Mouse (Mus musculus): Measurements from ENCODE around the gene Scaf4.

Scaf4 gene

GRCm38 (mm10) chr16:90202140-90202539, 82.2 kb downstream of the Scaf4 start:
- no peak for DNase-seq (ENCODE audit: low spot score in 2 of 2)

- DNase-seq (ENCODE audit: low spot score in 2 of 2) = no peak
Observed at GRCm38 (mm10) chr16:90199174-90199573, 85.1 kb downstream of the Scaf4 start.

DNA sequence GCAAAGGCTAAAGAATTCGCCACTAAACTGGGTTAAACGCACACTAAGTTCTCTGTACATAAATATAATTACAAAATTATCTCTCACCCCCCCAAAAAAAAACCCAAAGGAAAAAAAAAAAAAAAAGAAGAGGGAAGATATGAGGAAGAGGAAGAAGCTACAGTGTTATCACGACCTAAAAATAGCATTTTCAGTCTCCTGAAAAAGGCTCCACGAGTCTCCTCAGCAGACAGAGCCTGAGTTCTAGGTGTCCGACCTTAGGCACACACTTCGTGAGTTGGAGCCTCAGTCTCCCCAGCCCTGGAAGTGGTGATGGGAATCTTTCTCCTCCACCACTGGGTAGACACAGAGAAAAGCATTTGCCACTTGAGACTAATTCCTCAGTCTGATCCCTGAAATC, 85.7 kb downstream of the Scaf4 start:
- DNase-seq (ENCODE audit: low spot score in 2 of 2) = no peak

DNA sequence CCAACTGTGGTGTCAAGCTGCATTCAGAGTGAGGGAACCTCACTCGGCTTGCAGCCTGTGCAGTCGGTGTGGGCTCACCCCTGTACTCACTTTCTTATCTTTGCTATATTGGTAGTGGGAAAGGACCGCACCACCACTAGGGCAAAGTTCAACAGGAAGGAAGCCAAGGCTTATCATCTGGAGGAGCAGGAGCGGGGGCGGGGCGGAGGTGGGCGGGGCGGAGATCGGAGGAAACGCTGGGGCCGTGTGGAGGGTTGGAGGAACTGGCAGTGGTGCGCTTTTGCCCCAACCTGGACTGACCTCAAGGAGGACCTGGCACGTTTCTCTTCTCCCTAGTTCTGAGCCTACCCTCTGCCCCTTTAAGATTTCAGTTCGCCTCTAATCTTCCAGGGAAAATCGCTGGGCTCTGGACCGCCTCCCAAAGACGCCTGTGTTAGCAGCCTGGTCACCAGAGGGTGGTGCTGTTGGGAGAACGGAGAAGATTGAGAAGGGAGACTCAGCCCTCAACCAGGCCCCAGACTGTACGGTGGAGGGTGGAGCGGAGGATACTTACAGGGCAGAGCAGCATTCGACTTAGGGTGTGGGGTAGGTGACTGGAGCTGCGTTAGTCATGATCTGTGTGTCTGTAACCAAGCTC, 86.8 kb downstream of the Scaf4 start:
- peak; percentile 43 to 70 for DNase-seq (ENCODE audit: low spot score in 2 of 2)

GRCm38 (mm10) chr16:90196688-90197240, 87.5 kb downstream of the Scaf4 start:
- DNase-seq (ENCODE audit: low spot score in 2 of 2) = no peak

GRCm38 (mm10) chr16:90193719-90194118, 90.6 kb downstream of the Scaf4 start:
- DNase-seq (ENCODE audit: low spot score in 2 of 2) = no peak

DNA sequence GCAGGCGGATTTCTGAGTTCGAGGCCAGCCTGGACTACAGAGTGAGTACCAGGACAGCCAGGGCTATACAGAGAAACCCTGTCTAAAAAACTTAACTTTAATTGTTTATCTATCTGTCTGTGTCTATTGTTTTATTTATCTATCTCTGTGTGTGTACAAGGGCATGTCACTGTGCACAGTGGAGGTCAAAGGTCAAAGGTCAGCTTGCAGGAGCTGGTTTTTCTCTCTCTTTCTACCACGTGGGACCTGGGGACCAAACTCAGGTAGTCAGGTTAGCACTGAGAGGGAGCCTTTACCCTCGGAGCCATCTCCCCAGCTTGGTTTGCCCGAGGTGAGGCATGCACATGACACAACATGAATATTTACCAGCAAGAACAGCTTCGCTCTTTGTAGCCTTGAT, 93.0 kb downstream of the Scaf4 start:
- no peak for DNase-seq (ENCODE audit: low spot score in 2 of 2)

DNA sequence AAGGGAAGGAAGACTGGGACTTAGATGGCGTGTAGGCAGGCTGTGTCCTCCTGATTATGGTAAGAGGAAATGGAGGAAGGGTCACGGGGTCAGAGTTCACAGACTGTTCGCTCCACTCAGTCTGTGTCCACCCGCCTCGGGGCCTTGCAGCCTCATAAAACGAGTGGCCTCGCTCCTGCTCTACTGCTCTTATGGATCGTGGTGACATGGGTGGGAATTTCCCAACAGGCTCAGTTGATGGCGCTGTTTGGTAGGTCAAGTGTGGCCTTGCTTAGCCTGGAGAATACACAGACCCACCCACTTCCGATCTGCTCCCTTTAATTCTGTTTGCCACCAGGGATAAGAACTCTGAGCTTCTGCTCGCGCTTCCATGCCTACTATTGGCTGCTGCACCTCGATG, 96.8 kb downstream of the Scaf4 start:
- DNase-seq (ENCODE audit: low spot score in 2 of 2) = no peak

DNA sequence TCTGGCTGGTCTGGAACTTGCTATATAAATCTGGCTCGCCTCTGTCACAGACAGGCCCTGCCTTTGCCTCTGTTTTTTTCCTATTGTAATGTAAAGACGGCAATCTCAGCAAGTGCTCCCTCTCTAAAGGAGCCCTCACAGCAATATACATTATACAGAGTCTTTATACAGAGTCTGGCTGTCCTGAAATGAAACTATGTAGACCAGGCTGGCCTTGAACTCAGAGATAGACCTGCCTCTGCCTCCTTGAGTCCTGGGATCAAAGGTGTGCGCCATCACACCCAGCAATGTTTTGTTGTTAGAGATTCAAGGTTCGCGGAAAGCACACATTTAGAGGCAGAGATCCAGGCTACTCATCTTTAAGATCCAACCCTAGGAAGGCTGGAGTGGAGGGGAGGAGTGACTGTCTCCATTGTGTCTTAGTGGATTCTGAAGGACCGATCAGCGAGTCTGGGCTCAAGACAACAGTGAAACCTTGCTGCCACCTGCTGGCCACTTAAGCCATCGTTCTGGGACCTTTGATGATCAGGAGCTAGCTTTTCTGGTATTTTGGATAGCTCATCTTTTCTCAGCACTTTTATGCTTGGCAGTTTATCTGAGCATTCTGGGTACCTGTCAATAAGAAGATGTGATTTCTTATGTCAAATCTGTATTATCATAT, 98.2 kb downstream of the Scaf4 start:
- peak; percentile 79 to 83 for DNase-seq (ENCODE audit: low spot score in 2 of 2)

- DNase-seq (ENCODE audit: low spot score in 2 of 2) = no peak
Observed at GRCm38 (mm10) chr16:90184135-90184534, 100.2 kb downstream of the Scaf4 start.

DNA sequence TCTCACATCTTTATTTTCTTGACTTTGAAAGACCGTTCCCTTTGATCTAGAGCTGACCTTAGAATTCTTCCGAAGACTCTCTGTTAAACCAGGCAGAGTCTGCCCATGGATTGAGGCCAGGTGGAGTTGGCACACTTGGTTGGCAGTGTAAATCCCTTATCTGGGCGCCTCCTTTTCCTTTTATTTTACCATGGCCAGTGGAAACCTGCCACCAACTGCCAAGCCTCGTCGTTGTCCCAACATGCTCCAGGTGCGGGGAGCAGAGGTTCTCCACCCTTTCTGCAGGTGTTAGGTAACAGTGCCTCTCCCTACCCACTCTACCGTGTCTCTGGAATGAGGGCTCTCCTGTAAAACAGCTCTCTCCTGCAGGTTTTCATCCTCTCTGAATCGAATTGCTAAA, 102.6 kb downstream of the Scaf4 start:
- DNase-seq (ENCODE audit: low spot score in 2 of 2) = no peak

- no peak for DNase-seq (ENCODE audit: low spot score in 2 of 2)
Observed at GRCm38 (mm10) chr16:90180975-90181374, 103.3 kb downstream of the Scaf4 start.

GRCm38 (mm10) chr16:90179892-90180291, 104.4 kb downstream of the Scaf4 start:
- no peak for DNase-seq (ENCODE audit: low spot score in 2 of 2)

DNA sequence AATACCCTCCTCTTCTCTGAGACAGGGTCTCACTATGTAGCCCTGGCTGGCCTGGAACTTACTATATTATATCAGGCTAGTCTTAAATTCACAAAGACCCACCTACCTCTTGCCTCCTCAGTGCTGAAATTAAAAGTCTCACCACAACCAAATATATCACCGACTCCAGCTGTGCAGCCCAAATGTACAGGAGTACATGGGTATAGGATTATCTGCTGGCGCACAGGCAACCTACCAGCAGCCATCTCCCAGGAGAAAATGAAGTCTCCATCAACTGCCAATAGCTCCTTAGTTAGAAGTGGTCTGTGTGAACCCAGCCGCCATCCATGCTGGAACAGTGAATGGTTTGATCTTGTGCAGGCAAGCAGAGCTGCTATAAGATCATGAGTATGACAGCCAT, 105.9 kb downstream of the Scaf4 start:
- no peak for DNase-seq (ENCODE audit: low spot score in 2 of 2)

DNA sequence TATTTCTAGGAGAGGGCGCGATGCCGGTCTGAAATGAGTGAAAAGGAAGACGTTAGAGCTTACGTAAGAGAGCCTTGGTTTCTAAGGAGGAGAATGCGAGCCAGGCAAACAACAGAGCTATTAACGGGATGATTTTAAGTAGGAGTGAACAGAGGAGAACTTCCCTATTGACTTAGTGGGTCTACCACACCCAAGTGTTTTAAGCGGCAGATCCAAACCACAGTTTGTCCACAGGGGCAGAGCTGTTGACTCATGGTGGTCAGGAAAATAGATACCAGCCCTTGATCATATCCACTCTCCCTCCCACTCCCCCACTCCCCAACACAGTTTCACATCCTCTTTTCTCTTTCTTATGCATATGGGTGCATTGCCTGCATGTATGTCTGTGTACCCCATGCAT, 106.9 kb downstream of the Scaf4 start:
- DNase-seq (ENCODE audit: low spot score in 2 of 2) = no peak

- DNase-seq (ENCODE audit: low spot score in 2 of 2) = no peak
Observed at GRCm38 (mm10) chr16:90176472-90176871, 107.8 kb downstream of the Scaf4 start.
